In the genomic region with DNA sequence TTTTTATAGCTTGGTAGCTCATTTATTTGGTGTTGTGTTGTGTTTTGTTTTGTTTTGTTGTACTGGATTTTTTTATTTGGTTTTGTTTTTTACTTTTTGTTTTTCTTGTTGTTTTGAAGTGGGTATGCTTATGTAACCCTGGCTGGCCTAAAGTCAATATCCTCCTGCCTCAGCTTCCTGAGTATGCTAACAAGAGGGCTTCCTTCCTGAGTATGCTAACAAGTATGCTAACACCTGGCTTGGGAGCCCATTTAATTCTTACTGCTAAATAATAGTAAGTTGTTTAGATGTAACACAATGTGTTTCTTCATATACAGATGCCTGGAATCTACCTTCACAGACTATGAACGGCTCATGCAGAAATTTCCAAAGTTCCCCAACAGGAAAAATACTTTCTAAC, we compare ENCODE assay signal across 9 mouse cellular contexts. TPM values are rescaled to one million over a fixed set of nuclear protein-coding genes. Genes with fewer than 3 reads are reported as not detected.
A peak's percentile ranks its signal among the peaks of the same experiment; 100 is the strongest.
DNase-seq lines count a peak whose midpoint lies in the region; ATAC-seq and TF ChIP-seq lines count a peak whose summit lies in the region.
"Had no signal": no experiment of that assay in that cellular context is flagged by ENCODE, and none has a peak within 500 bp of the region (broad histone marks: within the 10 kb centered on the region; RNA-seq: fewer than 3 reads in every experiment).

No protein-coding gene starts in this region.

- peak overlapping the region; percentile 99 for H3K4me3 ChIP-seq in heart, embryonic 11.5 days (ENCODE audit: low read depth, low read length)
- H3K4me3 ChIP-seq in neural tube, embryonic 12.5 days: no peak overlapping the region
- no peak overlapping the region for H3K4me3 ChIP-seq in limb, embryonic 12.5 days (replicated peaks)
- peak overlapping the region; percentile 95; the same call in 1 of the 2 replicates for H3K4me3 ChIP-seq in stomach, postnatal 0 days (ENCODE audit: low read depth, low read length)

- WGBS in heart, embryonic 11.5 days (ENCODE audit: insufficient replicate concordance): 85% methylated on average over 1 of the region's 1 CpGs
- WGBS in neural tube, embryonic 12.5 days: 98% methylated on average over 1 of the region's 1 CpGs
- 96% methylated on average over 1 of the region's 1 CpGs for WGBS in limb, embryonic 12.5 days
- WGBS in stomach, postnatal 0 days: 82% methylated on average over 1 of the region's 1 CpGs

- H3K4me1 ChIP-seq in heart, embryonic 11.5 days (ENCODE audit: control insufficient read depth, insufficient read depth, low read length): peaks cover 11% of the 10 kb centered on the region; the same call in 1 of the 2 replicates
- peaks cover 16% of the 10 kb centered on the region for H3K4me1 ChIP-seq in neural tube, embryonic 12.5 days
- H3K4me1 ChIP-seq in limb, embryonic 12.5 days (replicated peaks): peaks cover 11% of the 10 kb centered on the region
- peaks cover 4% of the 10 kb centered on the region; the same call in 1 of the 2 replicates for H3K4me1 ChIP-seq in stomach, postnatal 0 days (replicated peaks; ENCODE audit: control insufficient read depth, insufficient read depth)

- no peaks in the 10 kb centered on the region for H3K9me3 ChIP-seq in heart, embryonic 11.5 days (replicated peaks; ENCODE audit: control insufficient read depth, low read length)
- no peaks in the 10 kb centered on the region for H3K9me3 ChIP-seq in neural tube, embryonic 12.5 days
- no peaks in the 10 kb centered on the region for H3K9me3 ChIP-seq in limb, embryonic 12.5 days
- no peaks in the 10 kb centered on the region for H3K9me3 ChIP-seq in stomach, postnatal 0 days (ENCODE audit: control insufficient read depth, low read length)

- no peak for TF ChIP-seq CTCF in stomach, postnatal 0 days (IDR thresholded peaks at IDR 0.05; ENCODE audit: low read depth)

- no peak overlapping the region; the same call in 1 of the 2 replicates for H3K9ac ChIP-seq in heart, embryonic 11.5 days (ENCODE audit: low read depth, low read length)
- H3K9ac ChIP-seq in neural tube, embryonic 12.5 days: no peak overlapping the region
- no peak overlapping the region for H3K9ac ChIP-seq in limb, embryonic 12.5 days (replicated peaks)
- no peak overlapping the region for H3K9ac ChIP-seq in stomach, postnatal 0 days (ENCODE audit: low read length)

- no peaks in the 10 kb centered on the region for H3K36me3 ChIP-seq in heart, embryonic 11.5 days (ENCODE audit: control insufficient read depth, insufficient read depth, low read length)
- no peaks in the 10 kb centered on the region for H3K36me3 ChIP-seq in neural tube, embryonic 12.5 days
- H3K36me3 ChIP-seq in limb, embryonic 12.5 days: peaks cover 13% of the 10 kb centered on the region; the same call in 1 of the 2 replicates
- no peaks in the 10 kb centered on the region for H3K36me3 ChIP-seq in stomach, postnatal 0 days (ENCODE audit: control insufficient read depth, insufficient read depth, low read length)

- ATAC-seq in heart, embryonic 11.5 days (replicated peaks; ENCODE audit: insufficient number of reproducible peaks, low FRiP score, low TSS enrichment): no peak
- no peak for ATAC-seq in neural tube, embryonic 12.5 days (ENCODE audit: low FRiP score, low read depth)
- ATAC-seq in limb, embryonic 12.5 days (ENCODE audit: insufficient number of reproducible peaks, insufficient read depth, low FRiP score, low TSS enrichment, low read depth): no peak
- ATAC-seq in stomach, postnatal 0 days (ENCODE audit: low FRiP score, low TSS enrichment): no peak

- TF ChIP-seq EP300 in stomach, postnatal 0 days (optimal IDR thresholded peaks at IDR 0.05): no peak

- peak overlapping the region; percentile 83 for H3K4me2 ChIP-seq in heart, embryonic 11.5 days
- H3K4me2 ChIP-seq in neural tube, embryonic 12.5 days (replicated peaks): peak overlapping the region; percentile 67
- peak overlapping the region; percentile 69 for H3K4me2 ChIP-seq in limb, embryonic 12.5 days
- H3K4me2 ChIP-seq in stomach, postnatal 0 days (replicated peaks; ENCODE audit: low read depth): peak overlapping the region; percentile 77

- DNase-seq in heart, adult 18-20 months: no peak
- no peak for DNase-seq in neural tube, embryonic 10.5 days (ENCODE audit: extremely low spot score, low spot score)
- DNase-seq in stomach, postnatal 0 days (ENCODE audit: low spot score): no peak
- no peak for DNase-seq in spleen, postnatal 14 days (ENCODE audit: low spot score in 2 of 2)
- DNase-seq in right cerebral cortex, adult 2 months (ENCODE audit: low spot score in 2 of 2): no peak
- DNase-seq: thymus, postnatal 4 days had no signal

- H3K27ac ChIP-seq in heart, embryonic 11.5 days (ENCODE audit: low read depth, low read length): peak overlapping the region; percentile 100
- no peak overlapping the region for H3K27ac ChIP-seq in neural tube, embryonic 12.5 days
- H3K27ac ChIP-seq in limb, embryonic 12.5 days: 0 out of 2 replicates have a peak overlapping the region, but pooled peaks have one; percentile 99
- H3K27ac ChIP-seq in stomach, postnatal 0 days (replicated peaks): no peak overlapping the region

- no peaks in the 10 kb centered on the region for H3K27me3 ChIP-seq in heart, embryonic 11.5 days (ENCODE audit: control insufficient read depth, insufficient read depth, low read length)
- no peaks in the 10 kb centered on the region for H3K27me3 ChIP-seq in neural tube, embryonic 12.5 days (replicated peaks)
- no peaks in the 10 kb centered on the region for H3K27me3 ChIP-seq in limb, embryonic 12.5 days
- H3K27me3 ChIP-seq in stomach, postnatal 0 days (ENCODE audit: control insufficient read depth, insufficient read depth, low read length): no peaks in the 10 kb centered on the region

RNA-seq across cellular contexts. Expression of a gene that starts 1.3 kb away (rescaled TPM):
- polyA plus RNA-seq in heart, embryonic 11.5 days (2014; fragmentation: Nextera tagmentation; extraction: Ambion mirVana): 38.7 and 42.4 TPM in 2 replicates
- 10 to 100 TPM; 78.2 to 80.3 TPM for total RNA-seq in heart, adult 18-20 months (2021)
- 36.0 and 39.1 TPM in 2 replicates for polyA plus RNA-seq in neural tube, embryonic 12.5 days (2016; fragmentation: Nextera tagmentation; extraction: Ambion mirVana)
- polyA plus RNA-seq in limb, embryonic 12.5 days (2016; fragmentation: Nextera tagmentation; extraction: Ambion mirVana): 44.2 and 44.9 TPM in 2 replicates
- 24.7 and 25.2 TPM in 2 replicates for polyA plus RNA-seq in stomach, postnatal 0 days (2015; fragmentation: Nextera tagmentation; extraction: Ambion mirVana)

Comparison
In these comparisons a context has a peak if more than half of its experiments do, and no peak if none do; other contexts are left out.
1. H3K27ac ChIP-seq: peak in heart, embryonic 11.5 days (single experiment) and limb, embryonic 12.5 days (single experiment); none in neural tube, embryonic 12.5 days (single experiment) and stomach, postnatal 0 days (single experiment).
2. H3K4me3 ChIP-seq: peak in heart, embryonic 11.5 days (single experiment) and stomach, postnatal 0 days (single experiment); none in neural tube, embryonic 12.5 days (single experiment) and limb, embryonic 12.5 days (single experiment).
3. Peak in every context shown above with its lines, with median percentiles within 50 percentile points of each other: H3K4me2 ChIP-seq.